Mouse (Mus musculus): ENCODE results near the gene Olfr1293-ps.

Gene Olfr1293-ps

DNA sequence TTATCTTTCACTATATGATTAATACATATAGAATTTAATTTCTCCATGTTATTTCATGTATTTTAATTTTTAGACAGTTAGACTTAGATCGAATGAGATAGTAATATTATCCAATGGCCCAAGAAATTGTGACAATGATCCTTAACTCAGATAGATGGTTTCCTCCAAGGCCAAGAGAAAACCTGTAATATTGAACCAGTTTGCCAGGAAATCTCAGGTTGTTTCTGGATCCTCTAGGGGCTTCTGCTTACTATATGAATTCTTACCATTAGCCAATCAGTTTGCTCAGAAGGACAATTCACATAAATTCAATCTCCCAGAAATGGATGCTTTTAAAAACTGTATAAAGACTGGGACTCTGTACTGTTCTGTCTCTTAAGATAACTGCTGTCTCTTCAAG, at the start of gene Olfr1293-ps:
Gene Olfr1293-ps (plus strand): TSS at position 301 of the 400 bp plus-strand sequence.
- no peak for DNase-seq (ENCODE audit: low spot score in 2 of 2)

DNA sequence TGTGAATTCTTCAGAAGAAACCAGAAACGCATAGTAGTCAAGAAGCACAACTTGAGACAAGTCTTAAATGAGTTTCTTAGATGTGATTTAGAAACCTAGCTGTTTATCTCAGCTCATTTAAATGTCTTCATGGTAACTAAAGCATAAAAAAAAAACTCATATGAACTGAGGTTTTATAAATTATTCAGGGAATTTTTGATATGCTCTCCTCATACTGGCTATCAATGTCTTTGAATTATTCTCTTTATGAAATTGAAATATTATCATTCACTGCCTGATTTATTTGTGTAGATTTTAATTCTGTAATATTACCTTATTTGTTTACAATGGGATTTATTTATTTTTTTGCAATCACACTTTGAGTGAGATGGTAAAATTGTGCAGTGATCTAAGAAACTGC, 44.5 kb upstream of the Olfr1293-ps start, which contains the start of gene Olfr1289:
Gene Olfr1289 (plus strand): TSS at position 301 of the 400 bp plus-strand sequence.
- DNase-seq (ENCODE audit: low spot score in 2 of 2) = no peak

- DNase-seq (ENCODE audit: low spot score in 2 of 2) = no peak
Measured at GRCm38 (mm10) chr2:111493729-111494128, 31.3 kb upstream of the Olfr1293-ps start, which contains the start of gene Olfr1290. TSS of gene Olfr1290 (minus strand) at chr2:111493829.

- no peak for DNase-seq (ENCODE audit: low spot score in 2 of 2)
Measured at GRCm38 (mm10) chr2:111496880-111497279, 28.1 kb upstream of the Olfr1293-ps start, which contains the start of gene Olfr1291-ps1. TSS of gene Olfr1291-ps1 (plus strand) at chr2:111497180.

GRCm38 (mm10) chr2:111517451-111517850, 7.6 kb upstream of the Olfr1293-ps start:
- DNase-seq (ENCODE audit: low spot score in 2 of 2) = no peak

DNA sequence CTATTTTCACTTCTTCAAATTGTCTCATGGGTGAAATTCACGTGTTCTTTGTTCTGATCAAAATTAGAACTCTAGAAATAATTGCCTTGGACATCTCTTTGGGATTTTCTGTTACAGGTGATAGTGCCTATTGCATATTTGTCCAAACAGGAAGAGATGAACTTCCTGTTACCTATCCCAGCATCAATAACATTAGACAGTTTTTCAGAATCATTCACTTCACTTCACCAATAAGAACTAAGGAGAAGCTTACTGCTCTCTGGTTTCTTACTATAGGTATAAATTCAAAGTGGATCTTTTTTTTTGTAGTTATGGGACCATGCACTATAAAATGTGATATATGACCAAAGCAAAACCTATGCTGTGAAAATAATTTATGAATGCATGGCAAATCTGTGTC, 15.2 kb downstream of the Olfr1293-ps start, which contains the start of gene Olfr1294:
Gene Olfr1294 (minus strand): TSS at position 101 of the 400 bp plus-strand sequence.
- no peak for DNase-seq (ENCODE audit: low spot score in 2 of 2)

GRCm38 (mm10) chr2:111569581-111569980, 44.6 kb downstream of the Olfr1293-ps start, which contains the start of gene Olfr1295:
TSS of gene Olfr1295 (minus strand) at chr2:111569681.
- no peak for DNase-seq (ENCODE audit: low spot score in 2 of 2)
